Mouse (Mus musculus) MEL (cell line): ENCODE measurements at regions not wholly inside any gene's neighbourhood (a gene's known extent, or its start where the extent isn't known, plus 50 kb on each side); places are given as distances from the start of the nearest gene placed in this dataset.

ENCODE experiments used
- CTCF ChIP-seq, 3 experiments: IDR thresholded peaks in 2 of 3; conservative IDR thresholded peaks in 1 of 3; 2 replicates each; pipeline ENCODE4 v1.5.1; 2011 to 2012; ENCODE audit warnings: low read length in 3 of 3, low read depth in 2 of 3, mild to moderate bottlenecking in 2 of 3, improper control_type of control experiment in 1 of 3, inconsistent platforms in 1 of 3, mixed read lengths in 1 of 3, moderate library complexity in 1 of 3; ENCODE audit not compliant: control insufficient read depth in 1 of 3, insufficient read depth in 1 of 3, poor library complexity in 1 of 3, severe bottlenecking in 1 of 3
- E2F4 ChIP-seq: IDR thresholded peaks from 2 replicates; pipeline ENCODE4 v1.6.1; 2011; ENCODE audit warnings: low read depth, low read length, improper control_type of control experiment, borderline replicate concordance
- EP300 ChIP-seq, 2 experiments: IDR thresholded peaks; 2 replicates each; pipeline ENCODE4 v1.6.1; 2011; ENCODE audit warnings: improper control_type of control experiment in 2 of 2, low read length in 2 of 2, low read depth in 1 of 2, mild to moderate bottlenecking in 1 of 2
- GABPA ChIP-seq: IDR thresholded peaks from 2 replicates; pipeline ENCODE4 v1.6.1; 2012; ENCODE audit warnings: low read depth, mild to moderate bottlenecking, inconsistent platforms, low read length, improper control_type of control experiment, moderate library complexity
- JUND ChIP-seq: IDR thresholded peaks from 2 replicates; pipeline ENCODE4 v1.6.1; 2011; ENCODE audit warnings: low read depth, mild to moderate bottlenecking, improper control_type of control experiment, low read length
- MAX ChIP-seq: IDR thresholded peaks from 2 replicates; pipeline ENCODE4 v1.6.1; 2011; ENCODE audit warnings: low read length, improper control_type of control experiment
- MEF2A ChIP-seq: IDR thresholded peaks from 2 replicates; pipeline ENCODE4 v1.6.1; 2014; ENCODE audit warnings: low read depth, mild to moderate bottlenecking, inconsistent platforms, low read length, improper control_type of control experiment; ENCODE audit not compliant: poor library complexity, insufficient replicate concordance, severe bottlenecking; ENCODE audit errors: extremely low read depth
- MYB ChIP-seq: IDR thresholded peaks from 2 replicates; pipeline ENCODE4 v1.6.1; 2011; ENCODE audit warnings: mild to moderate bottlenecking, low read depth, low read length, improper control_type of control experiment
- NRF1 ChIP-seq: IDR thresholded peaks from 2 replicates; pipeline ENCODE4 v1.6.1; 2014; ENCODE audit warnings: low read depth, mild to moderate bottlenecking, inconsistent platforms, low read length, improper control_type of control experiment, moderate library complexity; ENCODE audit not compliant: poor library complexity, insufficient read depth, severe bottlenecking
- POLR2A ChIP-seq, 2 experiments: IDR thresholded peaks; 2 replicates each; pipeline ENCODE4 v1.6.1; 2011 to 2012; ENCODE audit warnings: low read length in 2 of 2, mild to moderate bottlenecking in 2 of 2, control low read depth in 1 of 2, improper control_type of control experiment in 1 of 2, low read depth in 1 of 2, moderate library complexity in 1 of 2; ENCODE audit not compliant: control insufficient read depth in 1 of 2, insufficient read depth in 1 of 2, poor library complexity in 1 of 2
- TCF12 ChIP-seq: IDR thresholded peaks from 2 replicates; pipeline ENCODE4 v1.6.1; 2014; ENCODE audit warnings: low read depth, mild to moderate bottlenecking, inconsistent platforms, low read length, improper control_type of control experiment, moderate library complexity
- USF1 ChIP-seq: IDR thresholded peaks from 2 replicates; pipeline ENCODE4 v1.6.1; 2014; ENCODE audit warnings: low read depth, mild to moderate bottlenecking, inconsistent platforms, low read length, improper control_type of control experiment, moderate library complexity
- ZC3H11A ChIP-seq: IDR thresholded peaks from 2 replicates; pipeline ENCODE4 v1.6.1; 2012; ENCODE audit warnings: low read depth, mild to moderate bottlenecking, inconsistent platforms, low read length, improper control_type of control experiment
- ZNF384 ChIP-seq: IDR thresholded peaks from 2 replicates; pipeline ENCODE4 v1.6.1; 2012; ENCODE audit warnings: low read depth, mild to moderate bottlenecking, inconsistent platforms, low read length, improper control_type of control experiment

- TF ChIP-seq MAX = no peak
- no peak for TF ChIP-seq E2F4
- no peak for TF ChIP-seq CTCF (IDR thresholded peaks at IDR 0.05 in 2 of 3, conservative IDR thresholded peaks at IDR 0.05 in 1 of 3; ENCODE audit: control insufficient read depth in 1 of 3, insufficient read depth in 1 of 3, low read depth in 2 of 3, low read length in 3 of 3, poor library complexity in 1 of 3, severe bottlenecking in 1 of 3)
- no peak for TF ChIP-seq MEF2A
- no peak for TF ChIP-seq TCF12
- TF ChIP-seq GABPA = no peak
- no peak for TF ChIP-seq USF1
- no peak for TF ChIP-seq NRF1
- no peak for TF ChIP-seq ZNF384
- no peak for TF ChIP-seq EP300 (IDR thresholded peaks at IDR 0.05; ENCODE audit: low read depth in 1 of 2, low read length in 2 of 2)
- TF ChIP-seq JUND = no peak
- no peak for TF ChIP-seq ZC3H11A
- TF ChIP-seq POLR2A (IDR thresholded peaks at IDR 0.05; ENCODE audit: control insufficient read depth in 1 of 2, insufficient read depth in 1 of 2, low read depth in 1 of 2, low read length in 2 of 2, poor library complexity in 1 of 2) = no peak
- TF ChIP-seq MYB = no peak
Observed at GRCm38 (mm10) chr10:60920621-60921020, 89.2 kb upstream of the Unc5b start.
